Mouse (Mus musculus): Measurements from ENCODE around the gene Alkbh6. TPM values are rescaled to one million over a fixed set of nuclear protein-coding genes. Genes with fewer than 3 reads are reported as not detected.

Gene Alkbh6
- total and polyA plus RNA-seq, 3 experiments: 16.2 to 24.6 TPM; not detected in 1

DNA sequence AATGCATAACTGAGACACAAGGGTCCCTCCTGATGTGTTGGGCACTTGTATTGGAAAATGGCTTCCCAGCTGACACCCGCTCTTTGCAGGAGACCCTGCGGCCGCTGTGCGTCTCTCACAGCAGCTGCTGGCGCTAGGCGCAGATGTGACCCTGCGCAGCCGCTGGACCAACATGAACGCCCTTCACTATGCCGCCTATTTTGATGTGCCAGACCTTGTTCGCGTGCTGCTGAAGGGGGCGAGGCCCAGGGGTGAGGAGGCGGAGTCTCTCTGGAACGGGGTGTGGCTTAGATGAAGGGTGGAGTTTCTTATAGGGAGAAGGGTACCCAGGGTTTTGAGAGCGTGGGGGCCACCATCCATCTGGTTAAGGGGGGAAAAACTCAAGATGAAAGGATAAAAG, 11.3 kb upstream of the Alkbh6 start:
- no peak overlapping the region for H3K9ac ChIP-seq (ENCODE audit: control insufficient read depth, low read depth, low read length, poor library complexity, severe bottlenecking)
- no peaks in the 10 kb centered on the region for H3K79me2 ChIP-seq (ENCODE audit: control insufficient read depth, insufficient read depth, low read length, poor library complexity)
- no peak for TF ChIP-seq ZC3H11A (IDR thresholded peaks at IDR 0.05; ENCODE audit: low read depth, low read length)
- no peak for TF ChIP-seq RCOR1 (IDR thresholded peaks at IDR 0.05; ENCODE audit: low read depth, low read length)
- no peak for TF ChIP-seq RAD21 (IDR thresholded peaks at IDR 0.05; ENCODE audit: low read depth, low read length)
- no peak for TF ChIP-seq SMC3 (IDR thresholded peaks at IDR 0.05; ENCODE audit: low read depth, low read length)
- no peak for TF ChIP-seq ETS1 (IDR thresholded peaks at IDR 0.05; ENCODE audit: low read depth, low read length)
- no peaks in the 10 kb centered on the region for H3K9me3 ChIP-seq (replicated peaks; ENCODE audit: insufficient read depth, low read length)
- H3K4me1 ChIP-seq (ENCODE audit: control insufficient read depth in 1 of 2, insufficient read depth in 2 of 2, low read length in 2 of 2): peaks cover 0 to 4% of the 10 kb centered on the region in 2 experiments; a peak in 1 of 4 replicates
- 0 out of 4 replicates have a peak, but pooled peaks cover 0 to 2% of the 10 kb centered on the region in 2 experiments for H3K27me3 ChIP-seq (ENCODE audit: control insufficient read depth in 1 of 2, insufficient read depth in 2 of 2, low read length in 2 of 2)
- no peaks in the 10 kb centered on the region for H3K36me3 ChIP-seq (ENCODE audit: control insufficient read depth in 1 of 2, insufficient read depth in 2 of 2, low read length in 2 of 2)
- no peak overlapping the region for H3K4me3 ChIP-seq (ENCODE audit: control insufficient read depth in 1 of 2, insufficient read depth in 1 of 2, low read depth in 2 of 2, low read length in 2 of 2)
- DNase-seq (ENCODE audit: low read depth, low spot score): no peak
- no peak overlapping the region for H3K27ac ChIP-seq (ENCODE audit: control insufficient read depth, low read depth, low read length)

DNA sequence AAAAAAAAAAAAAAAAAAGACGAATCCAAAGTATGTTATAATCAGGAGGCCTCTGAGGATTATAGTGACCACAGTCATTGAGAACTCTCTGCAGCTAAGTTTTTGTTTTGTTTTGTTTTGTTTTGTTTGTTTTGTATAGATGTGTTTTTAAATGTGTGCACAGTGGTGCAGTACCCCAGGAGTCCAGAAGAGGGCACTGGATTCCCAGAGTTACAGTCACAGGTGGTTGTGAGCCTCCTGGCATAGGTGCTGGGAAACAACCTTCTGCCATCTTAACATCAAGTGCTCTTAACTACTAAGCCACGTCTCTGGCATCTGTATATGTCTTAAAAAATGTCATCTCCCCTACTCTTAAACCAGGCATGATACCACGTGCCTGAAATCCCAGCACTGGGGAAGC, 7.6 kb upstream of the Alkbh6 start:
- no peaks in the 10 kb centered on the region for H3K9me3 ChIP-seq (replicated peaks; ENCODE audit: insufficient read depth, low read length)
- no peaks in the 10 kb centered on the region for H3K79me2 ChIP-seq (ENCODE audit: control insufficient read depth, insufficient read depth, low read length, poor library complexity)
- no peak overlapping the region for H3K9ac ChIP-seq (ENCODE audit: control insufficient read depth, low read depth, low read length, poor library complexity, severe bottlenecking)
- H3K4me3 ChIP-seq (ENCODE audit: control insufficient read depth in 1 of 2, insufficient read depth in 1 of 2, low read depth in 2 of 2, low read length in 2 of 2): no peak overlapping the region
- TF ChIP-seq POLR2AphosphoS5 (IDR thresholded peaks at IDR 0.05; ENCODE audit: borderline replicate concordance, low read depth, low read length): no peak
- peak; percentile 49 to 76 (median 58) for TF ChIP-seq CTCF (IDR thresholded peaks at IDR 0.05 in 2 of 3, conservative IDR thresholded peaks at IDR 0.05 in 1 of 3; ENCODE audit: control insufficient read depth in 1 of 3, insufficient read depth in 1 of 3, low read depth in 2 of 3, low read length in 3 of 3, poor library complexity in 1 of 3, severe bottlenecking in 1 of 3)
- TF ChIP-seq RAD21 (IDR thresholded peaks at IDR 0.05; ENCODE audit: low read depth, low read length): peak; percentile 33; the same call in 1 of the 2 replicates
- 0 out of 4 replicates have a peak, but pooled peaks cover 0 to 2% of the 10 kb centered on the region in 2 experiments for H3K27me3 ChIP-seq (ENCODE audit: control insufficient read depth in 1 of 2, insufficient read depth in 2 of 2, low read length in 2 of 2)
- peak; percentile 73 for DNase-seq (ENCODE audit: low read depth, low spot score)
- H3K27ac ChIP-seq (ENCODE audit: control insufficient read depth, low read depth, low read length): no peak overlapping the region
- H3K36me3 ChIP-seq (ENCODE audit: control insufficient read depth in 1 of 2, insufficient read depth in 2 of 2, low read length in 2 of 2): no peaks in the 10 kb centered on the region
- peaks cover 0 to 4% of the 10 kb centered on the region in 2 experiments; a peak in 1 of 4 replicates for H3K4me1 ChIP-seq (ENCODE audit: control insufficient read depth in 1 of 2, insufficient read depth in 2 of 2, low read length in 2 of 2)

DNA sequence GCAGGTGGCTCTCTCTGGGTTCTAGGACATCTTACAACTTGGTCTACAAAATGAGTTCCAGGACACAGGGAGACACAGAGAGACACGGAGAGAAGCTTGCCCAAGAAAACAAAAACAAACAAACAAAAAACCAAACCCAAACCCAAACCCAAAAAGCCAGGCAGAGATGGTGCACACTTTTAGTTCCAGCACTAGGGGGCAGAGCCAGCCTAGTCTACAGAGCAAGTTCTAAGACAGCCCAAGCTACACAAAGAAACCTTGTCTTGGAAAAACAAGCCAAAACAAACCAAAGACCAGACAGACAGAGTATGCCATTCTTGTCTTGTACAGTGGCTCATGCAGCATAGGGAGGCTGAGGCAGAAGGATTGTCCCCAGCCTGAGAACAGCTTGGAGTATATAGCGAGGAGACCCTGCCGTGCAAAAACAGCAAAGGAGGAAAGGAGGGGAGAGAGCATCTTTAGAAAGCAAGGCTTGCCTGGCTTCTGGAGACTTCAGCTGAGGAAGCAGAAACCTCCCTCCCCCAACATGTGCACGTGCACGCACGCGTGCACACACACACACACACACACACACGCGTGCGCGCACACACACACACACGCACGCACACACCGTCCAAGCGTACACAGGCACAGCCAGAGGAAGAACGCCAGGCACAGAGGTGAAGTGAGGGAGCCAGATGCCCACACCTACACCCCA, 2.3 kb upstream of the Alkbh6 start:
- no peaks in the 10 kb centered on the region for H3K27me3 ChIP-seq (ENCODE audit: control insufficient read depth in 1 of 2, insufficient read depth in 2 of 2, low read length in 2 of 2)
- peak; percentile 34 to 61 (median 50) for TF ChIP-seq CTCF (IDR thresholded peaks at IDR 0.05 in 2 of 3, conservative IDR thresholded peaks at IDR 0.05 in 1 of 3; ENCODE audit: control insufficient read depth in 1 of 3, insufficient read depth in 1 of 3, low read depth in 2 of 3, low read length in 3 of 3, poor library complexity in 1 of 3, severe bottlenecking in 1 of 3)
- TF ChIP-seq SMC3 (IDR thresholded peaks at IDR 0.05; ENCODE audit: low read depth, low read length): peak; percentile 41; the same call in 1 of the 2 replicates
- TF ChIP-seq RAD21 (IDR thresholded peaks at IDR 0.05; ENCODE audit: low read depth, low read length): peak; percentile 43
- no peak for TF ChIP-seq ELF1 (IDR thresholded peaks at IDR 0.05; ENCODE audit: low read depth, low read length)
- no peak overlapping the region for H3K9ac ChIP-seq (ENCODE audit: control insufficient read depth, low read depth, low read length, poor library complexity, severe bottlenecking)
- H3K4me1 ChIP-seq (ENCODE audit: control insufficient read depth in 1 of 2, insufficient read depth in 2 of 2, low read length in 2 of 2): peaks cover 0 to 13% of the 10 kb centered on the region in 2 experiments; a peak in 3 of 4 replicates
- H3K27ac ChIP-seq (ENCODE audit: control insufficient read depth, low read depth, low read length): no peak overlapping the region
- peak; percentile 46 for DNase-seq (ENCODE audit: low read depth, low spot score)
- no peaks in the 10 kb centered on the region for H3K9me3 ChIP-seq (replicated peaks; ENCODE audit: insufficient read depth, low read length)
- no peak overlapping the region for H3K4me3 ChIP-seq (ENCODE audit: control insufficient read depth in 1 of 2, insufficient read depth in 1 of 2, low read depth in 2 of 2, low read length in 2 of 2)
- no peaks in the 10 kb centered on the region for H3K36me3 ChIP-seq (ENCODE audit: control insufficient read depth in 1 of 2, insufficient read depth in 2 of 2, low read length in 2 of 2)
- no peaks in the 10 kb centered on the region; the same call in 1 of the 2 replicates for H3K79me2 ChIP-seq (ENCODE audit: control insufficient read depth, insufficient read depth, low read length, poor library complexity)

All from MEL (cell line).